Mouse (Mus musculus): ENCODE data around the gene Phyh.

Gene Phyh

GRCm38 (mm10) chr2:4918860-4919739, at the start of gene Phyh:
TSS of gene Phyh (plus strand) at chr2:4919019.
- WGBS = 11% methylated on average over 35 of the region's 35 CpGs

DNA sequence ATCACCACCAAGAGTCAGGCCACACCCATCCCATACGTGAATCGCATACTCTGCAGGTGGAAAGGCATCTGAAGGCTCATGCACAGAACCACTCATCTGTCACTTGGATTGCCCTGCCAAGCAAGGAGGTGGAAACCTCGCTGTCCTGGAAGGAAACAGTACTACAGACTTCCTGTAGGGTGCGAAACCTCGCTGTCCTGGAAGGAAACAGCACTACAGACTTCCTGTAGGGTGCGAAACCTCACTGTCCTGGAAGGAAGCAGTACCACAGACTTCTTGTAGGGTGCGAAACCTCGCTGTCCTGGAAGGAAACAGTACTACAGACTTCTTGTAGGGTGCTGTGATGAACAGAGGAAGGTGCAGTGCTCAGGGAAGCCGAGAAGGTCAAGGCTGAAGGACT, 46.1 kb upstream of the Phyh start:
- WGBS = 82% methylated on average over 9 of the region's 9 CpGs

DNA sequence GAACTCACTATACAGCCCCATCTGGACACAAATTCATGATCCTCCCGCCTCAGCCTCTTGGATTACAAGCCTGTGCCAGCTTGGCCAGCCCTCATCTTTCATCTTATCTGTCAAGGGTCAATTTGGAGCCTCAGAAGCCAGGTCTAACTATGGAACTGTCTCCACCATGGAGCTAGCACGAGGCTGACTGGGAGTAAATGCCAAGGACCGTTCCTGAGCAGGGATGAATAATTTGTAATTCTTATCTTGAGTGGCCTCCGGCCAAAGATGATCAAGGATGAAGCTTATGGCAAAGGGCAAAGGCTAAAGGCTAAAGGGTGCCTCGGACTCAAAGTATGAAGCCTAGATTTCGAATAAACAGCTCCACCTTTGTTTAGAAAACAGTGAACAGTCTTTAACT, 45.5 kb upstream of the Phyh start:
- WGBS = 83% methylated on average over 6 of the region's 6 CpGs

DNA sequence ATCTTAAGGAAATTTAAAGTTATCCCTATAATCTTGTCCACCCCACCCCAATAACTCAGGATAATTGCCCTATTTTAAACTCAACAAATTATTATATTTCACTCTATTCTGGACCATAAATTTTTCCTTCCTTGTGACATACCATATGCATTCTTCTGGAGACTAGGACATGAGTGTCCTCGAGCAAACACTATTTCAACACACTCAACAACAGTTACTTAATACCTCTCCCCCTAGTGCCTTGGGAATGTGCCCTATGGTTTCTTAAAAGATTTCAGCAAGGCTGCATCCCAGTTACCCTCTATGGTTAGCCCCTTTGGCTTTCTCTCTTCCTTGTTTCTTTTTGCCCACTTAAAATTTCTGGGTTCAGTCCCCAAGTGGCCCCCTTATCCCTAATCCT, 43.7 kb upstream of the Phyh start:
- 80% methylated on average over 1 of the region's 1 CpGs for WGBS

GRCm38 (mm10) chr2:4876131-4876530, 42.7 kb upstream of the Phyh start:
- WGBS = 69% methylated on average over 3 of the region's 3 CpGs

- WGBS = 3% methylated on average over 20 of the region's 20 CpGs
Measured at GRCm38 (mm10) chr2:4880737-4881349, 38.0 kb upstream of the Phyh start.

- under 1% methylated on average over 110 of the region's 115 CpGs for WGBS
Measured at GRCm38 (mm10) chr2:4881350-4882248, 37.2 kb upstream of the Phyh start, which contains the start of gene Sephs1. TSS of gene Sephs1 (plus strand) at chr2:4881564.

DNA sequence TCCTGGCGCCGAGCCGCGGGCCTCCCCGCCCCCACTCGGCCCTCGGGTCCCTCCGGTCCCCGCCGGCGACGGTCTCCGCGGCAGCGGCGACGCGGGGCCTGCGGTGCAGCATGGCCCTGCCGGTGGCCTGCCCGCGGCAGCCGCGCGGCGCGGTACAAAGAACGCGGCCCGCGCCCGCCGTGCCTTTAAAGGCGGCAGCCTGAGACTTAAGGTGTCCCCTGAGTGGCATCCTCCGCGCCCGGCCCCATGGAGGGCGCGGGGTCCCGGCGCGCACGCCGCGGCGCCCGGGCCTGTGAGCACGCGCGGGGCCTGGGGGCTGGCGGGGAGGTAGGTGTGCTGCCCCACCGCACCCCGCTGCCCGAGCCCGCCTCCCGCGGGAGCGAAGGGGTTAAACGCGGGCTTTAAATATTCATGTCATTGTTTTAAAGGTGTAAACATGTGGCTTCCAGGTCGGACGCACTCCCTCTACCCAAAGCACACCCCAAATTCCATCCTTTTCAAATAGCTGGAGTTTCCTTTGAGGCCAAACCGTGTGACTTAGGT, 36.5 kb upstream of the Phyh start:
- WGBS = under 1% methylated on average over 63 of the region's 63 CpGs

DNA sequence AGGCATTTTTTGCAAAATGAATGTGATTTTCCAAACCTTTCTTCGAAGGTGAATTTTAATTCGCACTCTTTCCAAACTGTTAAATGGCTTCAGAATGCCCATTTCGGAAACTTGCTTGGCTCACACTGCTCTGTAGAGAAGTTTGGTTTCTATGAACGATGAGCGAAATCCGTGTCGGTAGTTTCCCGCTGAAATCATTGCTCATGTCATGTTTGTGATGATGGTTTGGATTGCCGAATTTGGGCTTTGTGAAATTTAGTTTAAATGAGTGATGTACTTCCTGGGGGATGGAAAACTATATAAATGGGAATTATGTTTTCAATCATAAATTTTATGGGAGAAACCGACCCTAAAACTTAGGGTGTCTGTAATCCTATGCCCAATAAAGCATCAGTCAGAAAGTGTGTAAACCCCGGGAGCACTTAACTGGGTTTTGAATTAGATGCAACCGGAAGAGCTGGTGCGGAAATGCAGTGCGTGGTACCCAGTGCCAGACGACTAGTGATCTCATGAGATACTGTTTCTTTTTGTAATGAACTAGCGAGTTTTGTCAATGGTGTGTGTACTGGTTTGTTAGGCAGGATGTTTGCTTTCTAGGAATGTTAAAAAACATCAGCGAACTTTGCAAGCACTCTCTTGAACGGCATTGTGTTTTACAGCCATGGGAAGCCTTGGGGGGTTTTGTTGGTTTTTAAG, 35.7 kb upstream of the Phyh start:
- 3% methylated on average over 18 of the region's 18 CpGs for WGBS

DNA sequence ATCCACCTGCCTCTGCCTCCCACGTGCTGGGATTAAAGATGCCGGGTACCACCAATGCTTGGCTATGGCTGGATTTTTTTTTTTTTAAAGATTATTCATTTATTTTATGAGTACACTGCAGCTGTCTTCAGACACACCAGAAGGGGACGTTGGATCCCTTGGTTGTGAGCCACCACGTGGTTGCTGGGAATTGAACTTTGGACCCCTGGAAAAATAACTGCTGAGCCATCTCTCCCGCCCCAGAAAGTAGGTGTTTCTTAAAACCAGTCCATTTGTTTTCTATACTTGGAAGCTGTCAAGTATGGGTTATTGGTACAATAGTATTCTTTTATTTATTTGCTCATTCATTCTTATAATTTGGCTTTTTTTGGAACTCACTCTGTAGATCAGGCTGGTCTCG, 31.9 kb upstream of the Phyh start:
- 89% methylated on average over 6 of the region's 6 CpGs for WGBS

- WGBS = 92% methylated on average over 2 of the region's 2 CpGs
Measured at GRCm38 (mm10) chr2:4895598-4895997, 23.2 kb upstream of the Phyh start.

DNA sequence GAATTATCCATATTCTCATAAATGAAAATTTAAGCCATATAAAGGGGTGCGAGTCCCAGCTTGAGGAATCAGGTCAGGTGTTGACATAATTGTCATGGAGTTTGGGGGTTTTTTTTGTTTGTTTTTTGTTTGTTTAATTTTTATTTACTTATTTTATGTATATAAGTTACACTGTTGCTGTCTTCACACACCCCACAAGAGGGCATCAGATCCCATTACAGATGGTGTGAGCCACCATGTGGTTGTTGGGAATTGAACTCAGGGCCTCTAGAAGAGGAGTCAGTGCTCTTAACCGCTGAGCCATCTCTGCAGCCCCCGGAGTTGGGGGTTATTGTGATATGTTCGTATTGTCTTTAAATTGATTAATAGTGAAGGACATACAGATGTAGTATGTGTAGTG, 21.8 kb upstream of the Phyh start:
- 97% methylated on average over 4 of the region's 4 CpGs for WGBS

DNA sequence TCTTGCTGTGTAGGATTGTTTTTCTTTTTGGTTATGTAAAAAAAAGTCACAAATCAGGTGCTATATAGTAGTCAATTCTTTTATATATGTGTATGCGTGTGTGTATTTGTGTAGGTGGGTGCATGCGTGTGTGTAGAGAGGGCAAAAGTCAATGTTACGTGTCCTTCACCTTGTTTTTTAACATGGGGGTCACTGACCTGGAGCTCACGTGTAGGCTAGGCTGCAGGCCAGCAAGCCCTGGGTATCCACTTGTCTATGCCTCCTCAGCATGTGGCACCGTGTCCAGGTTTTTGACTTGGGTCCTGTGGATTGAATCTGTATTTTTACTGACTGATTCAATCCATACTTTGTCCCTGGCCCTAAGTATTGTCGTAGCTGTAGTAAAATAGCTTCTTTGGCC, 18.2 kb upstream of the Phyh start:
- WGBS = 93% methylated on average over 6 of the region's 6 CpGs

DNA sequence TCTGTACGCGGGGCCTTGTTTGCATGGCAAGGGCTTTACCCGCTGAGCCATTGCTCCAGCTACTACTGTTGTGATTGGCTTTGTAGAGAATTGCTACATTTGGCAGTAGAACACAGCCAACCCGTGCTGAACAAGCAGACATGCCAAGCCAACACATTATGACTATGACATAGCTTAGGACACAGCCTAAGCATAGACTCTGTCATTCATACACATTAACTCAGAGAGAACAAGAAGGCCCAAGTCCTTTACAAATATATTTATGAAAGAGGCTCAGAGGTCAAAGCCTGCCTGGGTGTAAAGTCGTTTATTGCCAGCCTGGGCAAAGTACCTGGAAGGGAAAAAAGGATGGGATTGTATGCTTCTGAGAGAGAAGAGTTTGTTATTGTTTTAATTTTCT, 16.5 kb upstream of the Phyh start:
- 81% methylated on average over 5 of the region's 5 CpGs for WGBS

- 87% methylated on average over 6 of the region's 6 CpGs for WGBS
Measured at GRCm38 (mm10) chr2:4907120-4907519, 11.7 kb upstream of the Phyh start.

DNA sequence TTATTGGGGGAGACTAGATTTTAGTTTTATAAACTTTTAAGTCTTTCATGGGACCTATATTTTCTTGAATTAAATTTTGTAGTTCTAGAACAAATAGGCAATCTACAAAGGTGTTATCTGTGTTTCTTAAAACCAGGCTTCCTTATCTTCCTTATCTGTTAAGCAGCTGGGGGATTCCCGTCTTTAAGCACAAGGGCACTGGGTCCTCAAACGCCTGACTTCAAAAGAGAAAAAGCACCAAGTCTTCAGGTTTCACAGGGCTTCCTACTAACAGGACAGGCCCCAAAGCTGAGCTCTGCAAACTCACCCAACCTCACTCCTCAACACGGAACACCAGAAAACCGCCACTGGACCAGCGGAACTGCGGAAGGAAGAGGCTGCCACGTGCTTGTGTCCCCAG, 10.9 kb upstream of the Phyh start:
- WGBS = 93% methylated on average over 7 of the region's 7 CpGs

DNA sequence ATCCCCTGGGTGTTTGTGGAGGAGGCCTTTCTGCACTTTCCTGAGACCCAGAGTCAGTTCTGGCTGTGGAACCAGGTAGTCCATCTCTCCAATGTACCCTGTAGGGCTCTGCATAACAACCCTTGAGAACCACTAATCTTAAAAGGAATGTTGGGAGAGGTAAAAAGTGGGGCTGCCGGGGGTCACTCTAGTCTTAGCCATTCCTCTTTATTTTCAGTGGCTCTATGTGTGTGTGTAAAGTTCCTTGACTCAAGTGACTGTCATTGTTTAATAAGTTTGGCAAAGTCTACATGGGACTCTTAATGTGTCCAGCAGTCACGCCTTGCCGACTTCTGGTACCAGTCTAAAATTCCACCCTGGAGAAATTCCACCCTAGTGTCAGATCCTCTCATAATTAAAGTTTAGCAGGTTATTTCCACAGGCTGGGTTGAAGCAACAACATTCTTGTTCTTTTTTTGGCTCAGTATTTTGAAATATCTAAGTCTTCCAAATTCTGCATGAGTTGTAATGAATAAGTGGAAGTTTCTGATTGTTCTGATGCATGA, 10.0 kb upstream of the Phyh start:
- WGBS = 95% methylated on average over 3 of the region's 3 CpGs

- WGBS = 87% methylated on average over 6 of the region's 6 CpGs
Measured at GRCm38 (mm10) chr2:4909909-4910308, 8.9 kb upstream of the Phyh start.

DNA sequence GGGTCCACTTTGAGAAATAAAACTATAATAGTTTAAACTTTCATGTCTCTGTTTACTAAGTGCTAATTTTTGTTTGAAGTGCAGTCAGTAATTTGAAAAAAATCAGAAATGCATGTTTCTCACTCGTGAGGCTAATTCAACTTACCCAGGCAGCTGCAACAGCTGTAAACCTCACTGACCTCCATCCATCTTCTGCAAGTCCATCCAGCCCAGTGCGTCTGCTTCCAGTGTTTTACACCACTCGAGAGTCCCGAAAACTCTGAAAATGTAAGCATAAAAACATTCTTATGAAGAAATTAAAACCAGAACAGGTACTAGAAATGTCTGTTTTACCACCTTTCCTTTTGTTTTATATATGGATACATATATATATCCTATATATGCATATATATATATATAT, 8.3 kb upstream of the Phyh start:
- WGBS = 89% methylated on average over 4 of the region's 4 CpGs

GRCm38 (mm10) chr2:4913949-4914348, 4.9 kb upstream of the Phyh start:
- WGBS = 80% methylated on average over 7 of the region's 7 CpGs

DNA sequence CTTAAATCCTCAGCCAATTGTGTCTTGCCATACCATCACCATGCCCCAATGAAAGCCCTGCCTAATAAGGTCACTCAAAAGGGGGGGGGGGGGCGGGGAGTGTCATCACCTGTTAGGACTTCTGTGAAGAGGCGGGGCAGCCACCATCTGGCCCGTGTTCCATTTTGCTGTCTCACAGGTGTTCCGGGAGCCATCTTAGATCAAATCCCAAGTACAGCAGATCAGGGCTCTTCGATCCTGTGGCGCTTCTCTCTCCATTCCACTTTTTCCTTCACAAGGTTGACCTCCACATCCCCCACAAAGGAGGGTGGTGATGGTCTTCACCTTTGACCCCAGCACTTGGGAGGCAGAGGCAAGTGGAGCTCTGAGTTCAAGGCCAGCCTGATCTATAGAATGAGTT, 2.8 kb upstream of the Phyh start:
- WGBS = 84% methylated on average over 6 of the region's 6 CpGs
